Mouse (Mus musculus) liver, embryonic 14.5 days (tissue): ENCODE data around the gene Dnajb8. TPM values are rescaled to one million over a fixed set of nuclear protein-coding genes. Genes with fewer than 3 reads are reported as not detected.

Experiments used
- ATAC-seq: fragments of 200-750 bp; cut with Nextera tagmentation; 2 replicates; pipeline ENCODE4 v1.8.0; 2017; ENCODE audit warnings: moderate number of reproducible peaks, mild to moderate bottlenecking, moderate library complexity; ENCODE audit not compliant: insufficient read depth
- DNase-seq, 3 experiments: peaks; one replicate each; pipeline ENCODE4 v3.0.0-alpha.2; 2012 to 2013; ENCODE audit warnings: low read depth in 3 of 3, low spot score in 3 of 3
- H3K27ac ChIP-seq: fragments of 300-500 bp; sonication (generic); 2 replicates; pipeline ENCODE4 v1.5.1; 2014; ENCODE audit warnings: moderate library complexity, mild to moderate bottlenecking, control low read depth, inconsistent platforms
- H3K27me3 ChIP-seq: fragments of 300-500 bp; sonication (generic); 2 replicates; pipeline ENCODE4 v1.6.1; 2014; ENCODE audit warnings: mild to moderate bottlenecking, low read length, moderate library complexity; ENCODE audit not compliant: control insufficient read depth, insufficient read depth
- H3K36me3 ChIP-seq: fragments of 300-500 bp; sonication (generic); replicated peaks from 2 replicates; pipeline ENCODE4 v1.6.1; 2014; ENCODE audit warnings: low read depth; ENCODE audit not compliant: control insufficient read depth, insufficient read depth
- H3K4me1 ChIP-seq, 2 experiments: fragments of 200-500 bp in 1 of 2; fragments of 300-500 bp in 1 of 2; sonication (generic) in 1 of 2; replicated peaks; 2 replicates each; pipeline ENCODE4 v1.6.1; 2012 to 2014; ENCODE audit warnings: antibody characterized with exemption in 1 of 2, inconsistent platforms in 1 of 2, low read length in 1 of 2; ENCODE audit not compliant: control insufficient read depth in 2 of 2, insufficient read depth in 2 of 2
- H3K4me2 ChIP-seq: fragments of 300-500 bp; sonication (generic); 2 replicates; pipeline ENCODE4 v1.6.1; 2014; ENCODE audit warnings: low read depth, mild to moderate bottlenecking, control low read depth, moderate library complexity
- H3K4me3 ChIP-seq, 2 experiments: fragments of 200-500 bp in 1 of 2; fragments of 300-500 bp in 1 of 2; sonication (generic) in 1 of 2; 2 replicates each; pipeline ENCODE4 v1.5.1; 2012 to 2014; ENCODE audit warnings: low read depth in 2 of 2, low read length in 2 of 2, mild to moderate bottlenecking in 2 of 2, control low read depth in 1 of 2, inconsistent platforms in 1 of 2, moderate library complexity in 1 of 2; ENCODE audit not compliant: insufficient read depth in 1 of 2
- H3K9ac ChIP-seq: fragments of 300-500 bp; sonication (generic); replicated peaks from 2 replicates; pipeline ENCODE4 v1.6.1; 2014; ENCODE audit warnings: mild to moderate bottlenecking, control low read depth, moderate library complexity
- H3K9me3 ChIP-seq: fragments of 300-500 bp; sonication (generic); 2 replicates; pipeline ENCODE4 v1.6.1; 2016; ENCODE audit warnings: low read length, mixed read lengths; ENCODE audit not compliant: control insufficient read depth
- CTCF ChIP-seq: IDR thresholded peaks from 2 replicates; pipeline ENCODE4 v1.5.1; 2016; ENCODE audit warnings: antibody characterized with exemption, low read depth, control low read depth
- EP300 ChIP-seq: IDR thresholded peaks from 2 replicates; pipeline ENCODE4 v1.6.1; 2016; ENCODE audit warnings: antibody characterized with exemption, low read depth
- WGBS: fragments of 180-500 bp; shearing (Covaris S2); extraction: QIAGEN DNeasy Blood & Tissue Kit; methylation state at CpG from one replicate; pipeline ENCODE4 v1.1.7; 2014; ENCODE audit not compliant: insufficient replicate concordance; 5-methylcytosine and 5-hydroxymethylcytosine counted together
- polyA plus RNA-seq, 2 experiments: library from polyadenylated mRNA; depleted of rRNA in 1 of 2; stranded (reverse) in 1 of 2; unstranded in 1 of 2; fragments of >200 nt; fragmentation: Nextera tagmentation in 1 of 2; extraction: Ambion mirVana in 1 of 2; gene quantifications; 2 replicates each; pipeline versions ENCODE4 v1.2.1 to v1.2.3; 2012 to 2014

Gene Dnajb8
- polyA plus RNA-seq, 2 experiments: not detected

GRCm38 (mm10) chr6:88215797-88216196, 6.3 kb upstream of the Dnajb8 start:
- H3K9me3 ChIP-seq: peaks cover 3% of the 10 kb centered on the region
- DNase-seq (no peak), ATAC-seq (no peak)
- H3K9ac ChIP-seq: no peak overlapping the region
- H3K4me3 ChIP-seq: no peak overlapping the region
- H3K4me1 ChIP-seq: no peaks in the 10 kb centered on the region
- no peak for TF ChIP-seq EP300
- no peak overlapping the region for H3K27ac ChIP-seq
- H3K27me3 ChIP-seq: no peaks in the 10 kb centered on the region
- no peaks in the 10 kb centered on the region for H3K36me3 ChIP-seq
- 56% methylated on average over 6 of the region's 6 CpGs for WGBS
- no peak overlapping the region for H3K4me2 ChIP-seq

GRCm38 (mm10) chr6:88216199-88216598, 5.9 kb upstream of the Dnajb8 start:
- no peak overlapping the region for H3K4me2 ChIP-seq
- DNase-seq: no peak
- WGBS: 65% methylated on average over 4 of the region's 4 CpGs
- TF ChIP-seq EP300 (no peak), CTCF (no peak)
- H3K9me3 ChIP-seq: peaks cover 3% of the 10 kb centered on the region
- H3K9ac ChIP-seq: no peak overlapping the region
- no peaks in the 10 kb centered on the region for H3K36me3 ChIP-seq
- no peak for ATAC-seq
- H3K27ac ChIP-seq: no peak overlapping the region
- no peak overlapping the region for H3K4me3 ChIP-seq
- no peaks in the 10 kb centered on the region for H3K27me3 ChIP-seq
- H3K4me1 ChIP-seq: no peaks in the 10 kb centered on the region

DNA sequence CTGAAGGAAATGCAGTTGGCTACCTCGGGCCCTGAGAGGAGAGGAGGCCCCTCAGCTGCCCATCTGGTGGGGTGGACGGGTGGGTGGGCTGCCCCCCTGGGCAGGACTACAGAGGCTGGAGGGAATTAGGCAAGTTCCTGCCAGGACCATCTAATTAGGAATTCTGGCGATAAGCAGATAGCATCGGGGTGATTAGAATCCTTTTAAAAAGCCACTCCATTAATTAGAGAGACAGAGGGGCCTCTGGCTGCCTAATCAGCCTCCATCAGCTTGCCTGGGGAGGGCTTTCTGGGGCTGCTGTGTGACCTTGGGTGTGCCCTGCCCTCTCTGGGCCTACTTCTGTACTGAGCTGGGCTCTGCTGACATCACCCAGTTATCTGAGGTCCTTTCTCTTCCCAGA, 3.0 kb upstream of the Dnajb8 start:
- Histone ChIP-seq H3K9me3 (peaks cover 3% of the 10 kb centered on the region), H3K4me1 (no peaks in the 10 kb centered on the region), H3K27ac (no peak overlapping the region), H3K36me3 (no peaks in the 10 kb centered on the region), H3K4me3 (no peak overlapping the region), H3K9ac (no peak overlapping the region), H3K27me3 (no peaks in the 10 kb centered on the region), H3K4me2 (no peak overlapping the region)
- no peak for DNase-seq
- no peak for ATAC-seq
- WGBS: 22% methylated on average over 4 of the region's 4 CpGs
- no peak for TF ChIP-seq CTCF
- TF ChIP-seq EP300: no peak

DNA sequence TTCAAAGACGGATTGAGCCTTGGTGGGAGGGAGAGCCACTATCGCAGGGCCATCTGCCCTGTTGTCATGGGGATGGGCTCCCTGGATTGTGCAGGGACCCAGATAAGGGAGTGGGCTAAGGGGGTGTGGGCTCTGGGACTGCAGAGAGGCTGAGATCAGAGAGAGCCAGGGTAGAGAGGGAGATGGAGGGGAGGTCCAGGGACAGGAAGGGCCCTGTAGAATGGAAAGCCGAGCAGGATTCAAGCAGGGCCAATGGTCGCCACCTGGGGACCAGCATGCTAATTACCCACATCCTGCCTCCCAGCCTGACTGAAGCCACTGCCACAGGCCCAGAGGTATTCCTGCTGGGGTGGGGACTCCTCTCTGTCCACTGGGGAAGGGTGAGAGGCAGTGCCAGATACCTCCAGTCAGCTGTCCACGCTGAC, 4.5 kb downstream of the Dnajb8 start:
- Histone ChIP-seq H3K4me3 (no peak overlapping the region), H3K36me3 (no peaks in the 10 kb centered on the region), H3K27me3 (no peaks in the 10 kb centered on the region), H3K9ac (no peak overlapping the region), H3K9me3 (no peaks in the 10 kb centered on the region), H3K27ac (no peak overlapping the region), H3K4me1 (no peaks in the 10 kb centered on the region), H3K4me2 (no peak overlapping the region)
- ATAC-seq (no peak), DNase-seq (no peak)
- TF ChIP-seq EP300 (no peak), CTCF (no peak)
- WGBS: 19% methylated on average over 5 of the region's 5 CpGs

- no peak overlapping the region for H3K9ac ChIP-seq
- H3K27me3 ChIP-seq: no peaks in the 10 kb centered on the region
- no peaks in the 10 kb centered on the region for H3K36me3 ChIP-seq
- H3K4me3 ChIP-seq: no peak overlapping the region
- H3K4me2 ChIP-seq: no peak overlapping the region
- TF ChIP-seq CTCF (no peak), EP300 (no peak)
- H3K27ac ChIP-seq: no peak overlapping the region
- H3K9me3 ChIP-seq: no peaks in the 10 kb centered on the region
- no peak for DNase-seq
- no peaks in the 10 kb centered on the region for H3K4me1 ChIP-seq
- WGBS: 47% methylated on average over 7 of the region's 7 CpGs
- ATAC-seq: no peak
Observed at GRCm38 (mm10) chr6:88227537-88227936, 5.5 kb downstream of the Dnajb8 start.
